Mouse (Mus musculus) midbrain, embryonic 12.5 days (tissue): ENCODE measurements around the gene Plscr3. TPM values are rescaled to one million over a fixed set of nuclear protein-coding genes. Genes with fewer than 3 reads are reported as not detected.

ENCODE experiments used
- ATAC-seq: fragments of 200-750 bp; cut with Nextera tagmentation; 2 replicates; pipeline ENCODE4 v1.8.0; 2017; ENCODE audit warnings: low read depth, moderate TSS enrichment, moderate library complexity; ENCODE audit not compliant: low FRiP score
- H3K27ac ChIP-seq: fragments of 300-500 bp; sonication (generic); replicated peaks from 2 replicates; pipeline ENCODE4 v1.5.1; 2016; ENCODE audit warnings: mild to moderate bottlenecking
- H3K27me3 ChIP-seq: fragments of 300-500 bp; sonication (generic); 2 replicates; pipeline ENCODE4 v1.6.1; 2016; ENCODE audit warnings: mild to moderate bottlenecking
- H3K36me3 ChIP-seq: fragments of 300-500 bp; sonication (generic); 2 replicates; pipeline ENCODE4 v1.6.1; 2016
- H3K4me1 ChIP-seq: fragments of 300-500 bp; sonication (generic); 2 replicates; pipeline ENCODE4 v1.6.1; 2016
- H3K4me2 ChIP-seq: fragments of 300-500 bp; sonication (generic); replicated peaks from 2 replicates; pipeline ENCODE4 v1.6.1; 2016; ENCODE audit warnings: mild to moderate bottlenecking, moderate library complexity
- H3K4me3 ChIP-seq: fragments of 300-500 bp; sonication (generic); 2 replicates; pipeline ENCODE4 v1.5.1; 2016; ENCODE audit warnings: mild to moderate bottlenecking
- H3K9ac ChIP-seq: fragments of 300-500 bp; sonication (generic); replicated peaks from 2 replicates; pipeline ENCODE4 v1.6.1; 2016; ENCODE audit warnings: mild to moderate bottlenecking, moderate library complexity
- H3K9me3 ChIP-seq: fragments of 300-500 bp; sonication (generic); 2 replicates; pipeline ENCODE4 v1.6.1; 2016; ENCODE audit warnings: mild to moderate bottlenecking
- WGBS: fragments of 180-500 bp; shearing (Covaris S2); methylation state at CpG from one replicate; pipeline ENCODE4 v1.1.7; 2016; 5-methylcytosine and 5-hydroxymethylcytosine counted together
- polyA plus RNA-seq: library from polyadenylated mRNA; unstranded; fragments of >200 nt; fragmentation: Nextera tagmentation; extraction: Ambion mirVana; gene quantifications from 2 replicates; pipeline ENCODE4 v1.2.1, GENCODE M21; 2016

The Plscr3 gene
- polyA plus RNA-seq, 1 experiment from 2014 or later, result 70.1 TPM

- no peak for ATAC-seq
- no peak overlapping the region for H3K27ac ChIP-seq
- no peak overlapping the region for H3K4me3 ChIP-seq
- no peaks in the 10 kb centered on the region for H3K27me3 ChIP-seq
- no peak overlapping the region for H3K9ac ChIP-seq
- 86% methylated on average over 7 of the region's 7 CpGs for WGBS
- H3K36me3 ChIP-seq, result no peaks in the 10 kb centered on the region
- no peaks in the 10 kb centered on the region for H3K4me1 ChIP-seq
- H3K9me3 ChIP-seq, result no peaks in the 10 kb centered on the region
- H3K4me2 ChIP-seq, result no peak overlapping the region
These were observed 25.6 kb downstream of the Plscr3 start for GRCm38 (mm10) chr11:69871822-69872221.

GRCm38 (mm10) chr11:69872451-69872850 lies 26.3 kb downstream of the Plscr3 start:
- WGBS, result 87% methylated on average over 4 of the region's 4 CpGs
- ATAC-seq, result no peak

GRCm38 (mm10) chr11:69876186-69876585 lies 30.0 kb downstream of the Plscr3 start:
- WGBS, result 74% methylated on average over 7 of the region's 7 CpGs

More at GRCm38 (mm10) chr11:69872451-69872850, 26.3 kb downstream of the Plscr3 start:
- H3K4me2 ChIP-seq, result no peak overlapping the region
- H3K4me3 ChIP-seq, result no peak overlapping the region
- H3K27me3 ChIP-seq, result no peaks in the 10 kb centered on the region
- H3K36me3 ChIP-seq, result no peaks in the 10 kb centered on the region
- H3K4me1 ChIP-seq, result peaks cover 5% of the 10 kb centered on the region
- no peaks in the 10 kb centered on the region for H3K9me3 ChIP-seq
- no peak overlapping the region for H3K27ac ChIP-seq
- H3K9ac ChIP-seq, result no peak overlapping the region

GRCm38 (mm10) chr11:69876867-69877266 lies 30.7 kb downstream of the Plscr3 start:
- H3K36me3 ChIP-seq, result no peaks in the 10 kb centered on the region
- no peaks in the 10 kb centered on the region for H3K9me3 ChIP-seq
- H3K27me3 ChIP-seq, result peaks cover 27% of the 10 kb centered on the region
- ATAC-seq, result peak; percentile 36; the same call in 1 of the 2 replicates
- H3K4me2 ChIP-seq, result peak overlapping the region; percentile 40
- peak overlapping the region; percentile 15; the same call in 1 of the 2 replicates for H3K4me3 ChIP-seq
- no peak overlapping the region for H3K27ac ChIP-seq
- 2% methylated on average over 12 of the region's 12 CpGs for WGBS
- peaks cover 29% of the 10 kb centered on the region for H3K4me1 ChIP-seq
- peak overlapping the region; percentile 39; the same call in 1 of the 2 replicates for H3K9ac ChIP-seq

More at GRCm38 (mm10) chr11:69876186-69876585, 30.0 kb downstream of the Plscr3 start:
- H3K9ac ChIP-seq, result no peak overlapping the region
- H3K9me3 ChIP-seq, result no peaks in the 10 kb centered on the region
- H3K4me3 ChIP-seq, result no peak overlapping the region
- H3K27me3 ChIP-seq, result peaks cover 21% of the 10 kb centered on the region
- H3K4me1 ChIP-seq, result peaks cover 23% of the 10 kb centered on the region
- H3K4me2 ChIP-seq, result no peak overlapping the region
- H3K27ac ChIP-seq, result no peak overlapping the region
- H3K36me3 ChIP-seq, result no peaks in the 10 kb centered on the region
- no peak for ATAC-seq

- peak within 1 kb of the TSS; percentile 40 for H3K4me2 ChIP-seq
- H3K36me3 ChIP-seq, result no peaks in the 10 kb centered on the region
- no peaks in the 10 kb centered on the region for H3K9me3 ChIP-seq
- H3K27ac ChIP-seq, result no peak within 1 kb of the TSS
- peaks cover 35% of the 10 kb centered on the region for H3K27me3 ChIP-seq
- peak within 1 kb of the TSS; percentile 15; the same call in 1 of the 2 replicates for H3K4me3 ChIP-seq
- H3K4me1 ChIP-seq, result peaks cover 29% of the 10 kb centered on the region
- peak within 1 kb of the TSS; percentile 39; the same call in 1 of the 2 replicates for H3K9ac ChIP-seq
- ATAC-seq, result no peak
- 88% methylated on average over 11 of the region's 11 CpGs for WGBS
These were observed 31.7 kb downstream of the Plscr3 start, which contains the start of gene Tmem95 for GRCm38 (mm10) chr11:69877878-69878277. TSS of gene Tmem95 (minus strand) at chr11:69878018.

GRCm38 (mm10) chr11:69878399-69878798 lies 32.2 kb downstream of the Plscr3 start:
- no peaks in the 10 kb centered on the region for H3K36me3 ChIP-seq
- 62% methylated on average over 3 of the region's 3 CpGs for WGBS
- H3K27me3 ChIP-seq, result peaks cover 35% of the 10 kb centered on the region
- H3K4me3 ChIP-seq, result no peak overlapping the region
- H3K9me3 ChIP-seq, result no peaks in the 10 kb centered on the region
- ATAC-seq, result no peak
- no peak overlapping the region for H3K9ac ChIP-seq
- H3K27ac ChIP-seq, result no peak overlapping the region
- H3K4me2 ChIP-seq, result no peak overlapping the region
- H3K4me1 ChIP-seq, result peaks cover 29% of the 10 kb centered on the region

GRCm38 (mm10) chr11:69878952-69879351 lies 32.8 kb downstream of the Plscr3 start:
- no peaks in the 10 kb centered on the region for H3K36me3 ChIP-seq
- no peak overlapping the region for H3K4me3 ChIP-seq
- no peak for ATAC-seq
- WGBS, result 91% methylated on average over 6 of the region's 6 CpGs
- peaks cover 35% of the 10 kb centered on the region for H3K27me3 ChIP-seq
- H3K27ac ChIP-seq, result no peak overlapping the region
- H3K9me3 ChIP-seq, result no peaks in the 10 kb centered on the region
- peaks cover 29% of the 10 kb centered on the region for H3K4me1 ChIP-seq
- no peak overlapping the region for H3K9ac ChIP-seq
- H3K4me2 ChIP-seq, result no peak overlapping the region; the same call in 1 of the 2 replicates

GRCm38 (mm10) chr11:69879711-69880110 lies 33.5 kb downstream of the Plscr3 start:
- WGBS, result 60% methylated on average over 15 of the region's 15 CpGs
- Histone ChIP-seq H3K36me3 (no peaks in the 10 kb centered on the region), H3K4me1 (peaks cover 29% of the 10 kb centered on the region), H3K27ac (no peak overlapping the region), H3K27me3 (peaks cover 35% of the 10 kb centered on the region), H3K9ac (peak overlapping the region; percentile 37; the same call in 1 of the 2 replicates), H3K4me2 (peak overlapping the region; percentile 71), H3K4me3 (peak overlapping the region; percentile 48; the same call in 1 of the 2 replicates), H3K9me3 (no peaks in the 10 kb centered on the region)
- no peak for ATAC-seq

GRCm38 (mm10) chr11:69880506-69880852 lies 34.3 kb downstream of the Plscr3 start:
- H3K4me2 ChIP-seq, result peak overlapping the region; percentile 71
- 0 out of 2 replicates have a peak overlapping the region, but pooled peaks have one; percentile 10 for H3K27ac ChIP-seq
- H3K36me3 ChIP-seq, result no peaks in the 10 kb centered on the region
- H3K9ac ChIP-seq, result peak overlapping the region; percentile 37; the same call in 1 of the 2 replicates
- under 1% methylated on average over 18 of the region's 18 CpGs for WGBS
- peak; percentile 55 for ATAC-seq
- H3K27me3 ChIP-seq, result peaks cover 38% of the 10 kb centered on the region
- peak overlapping the region; percentile 48 for H3K4me3 ChIP-seq
- peaks cover 29% of the 10 kb centered on the region for H3K4me1 ChIP-seq
- no peaks in the 10 kb centered on the region for H3K9me3 ChIP-seq

GRCm38 (mm10) chr11:69880853-69881603 lies 34.9 kb downstream of the Plscr3 start, which contains the start of gene Kctd11:
TSS of gene Kctd11 (minus strand) at chr11:69881406.
- Histone ChIP-seq H3K9ac (peak within 1 kb of the TSS; percentile 37), H3K4me3 (peak within 1 kb of the TSS; percentile 48), H3K27ac (0 out of 2 replicates have a peak within 1 kb of the TSS, but pooled peaks have one; percentile 10), H3K36me3 (no peaks in the 10 kb centered on the region), H3K4me1 (peaks cover 29% of the 10 kb centered on the region), H3K4me2 (peak within 1 kb of the TSS; percentile 71), H3K27me3 (peaks cover 39% of the 10 kb centered on the region), H3K9me3 (no peaks in the 10 kb centered on the region)
- peak; percentile 75 for ATAC-seq
- under 1% methylated on average over 46 of the region's 46 CpGs for WGBS

- Histone ChIP-seq H3K4me1 (peaks cover 27% of the 10 kb centered on the region), H3K27ac (no peak overlapping the region), H3K9me3 (no peaks in the 10 kb centered on the region), H3K4me3 (peak overlapping the region; percentile 48), H3K36me3 (no peaks in the 10 kb centered on the region), H3K4me2 (peak overlapping the region; percentile 71), H3K9ac (no peak overlapping the region), H3K27me3 (peaks cover 39% of the 10 kb centered on the region)
- no peak; the same call in 1 of the 2 replicates for ATAC-seq
- 60% methylated on average over 21 of the region's 21 CpGs for WGBS
These were observed 35.9 kb downstream of the Plscr3 start for GRCm38 (mm10) chr11:69881787-69882670.
